Mouse (Mus musculus) kidney, adult 2 months (tissue): ENCODE results near the gene Acvr1c. TPM values are rescaled to one million over a fixed set of nuclear protein-coding genes. Genes with fewer than 3 reads are reported as not detected.

Source experiments
- DNase-seq: peaks from one replicate; pipeline ENCODE4 v3.0.0; 2021
- H3K27ac ChIP-seq: fragments of 200-500 bp; 2 replicates; pipeline ENCODE4 v1.5.1; 2012; ENCODE audit warnings: low read depth, low read length, control low read depth, inconsistent platforms; ENCODE audit not compliant: insufficient read depth
- H3K27me3 ChIP-seq: fragments of 200-500 bp; replicated peaks from 2 replicates; pipeline ENCODE4 v1.6.1; 2012; ENCODE audit warnings: mild to moderate bottlenecking, moderate library complexity, low read length, inconsistent platforms; ENCODE audit not compliant: control insufficient read depth, insufficient read depth
- H3K36me3 ChIP-seq: fragments of 200-500 bp; 2 replicates; pipeline ENCODE4 v1.6.1; 2012; ENCODE audit warnings: mild to moderate bottlenecking, moderate library complexity, low read length, inconsistent platforms; ENCODE audit not compliant: control insufficient read depth, insufficient read depth
- H3K4me1 ChIP-seq: fragments of 200-500 bp; 2 replicates; pipeline ENCODE4 v1.6.1; 2011; ENCODE audit warnings: low read length; ENCODE audit not compliant: control insufficient read depth, insufficient read depth
- H3K4me3 ChIP-seq: fragments of 200-500 bp; 2 replicates; pipeline ENCODE4 v1.5.1; 2011; ENCODE audit warnings: mild to moderate bottlenecking, low read depth, low read length, control low read depth; ENCODE audit not compliant: insufficient read depth
- CTCF ChIP-seq: fragments of 200-500 bp; conservative IDR thresholded peaks from 2 replicates; pipeline ENCODE4 v1.5.1; 2011; ENCODE audit warnings: low read depth, mild to moderate bottlenecking, control low read depth, low read length, moderate library complexity, mixed read lengths; ENCODE audit not compliant: insufficient read depth, insufficient read length
- POLR2A ChIP-seq: fragments of 200-500 bp; IDR thresholded peaks from one replicate; pipeline ENCODE4 v1.6.1; 2011; ENCODE audit warnings: low read depth, low read length, control low read depth
- WGBS: fragments of 180-500 bp; shearing (Covaris S2); methylation state at CpG from one replicate; pipeline ENCODE4 v1.1.7; 2018; 5-methylcytosine and 5-hydroxymethylcytosine counted together
- polyA plus RNA-seq: library from polyadenylated mRNA; depleted of rRNA; stranded (reverse); fragments of >200 nt; gene quantifications from 2 replicates; pipeline ENCODE4 v1.2.3, GENCODE M21; 2012

Acvr1c gene
- polyA plus RNA-seq, 1 experiment, result 1.6 TPM

DNA sequence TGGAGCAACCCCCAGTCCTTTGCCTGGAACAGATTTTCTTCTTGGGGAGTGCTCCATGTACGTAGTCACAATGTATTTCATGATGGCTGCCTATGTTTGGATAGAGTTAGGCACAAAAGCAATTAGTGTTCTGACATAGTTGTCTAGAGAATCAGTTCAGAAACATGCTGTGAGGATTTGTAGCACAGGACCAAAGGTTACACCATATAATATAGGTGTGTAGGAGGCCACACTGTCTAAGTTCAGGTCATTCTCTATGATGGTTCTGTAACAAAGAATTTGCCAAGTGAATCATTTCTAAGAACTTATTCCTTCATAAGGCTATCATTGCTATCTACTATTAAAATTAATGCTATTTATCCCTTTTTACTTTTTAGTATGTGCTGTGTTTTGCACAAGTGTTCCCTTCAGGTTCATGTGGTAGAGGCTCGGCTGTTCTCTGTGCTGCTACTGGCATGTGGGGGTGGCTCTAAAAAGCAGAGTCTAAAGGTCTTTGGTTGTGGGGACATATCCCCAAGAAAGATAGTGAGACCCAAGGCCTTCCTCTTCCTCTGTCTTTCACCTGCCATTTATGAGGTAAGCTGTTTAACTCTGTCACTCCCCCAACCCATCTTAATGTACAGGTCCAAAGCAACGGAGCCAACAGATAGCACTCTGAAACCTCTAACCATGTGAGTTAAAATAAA lies 3.8 kb upstream of the Acvr1c start:
- TF ChIP-seq CTCF, result no peak

GRCm38 (mm10) chr2:58358132-58358460 lies 401 bp upstream of the Acvr1c start:
- H3K27ac ChIP-seq, result no peak overlapping the region
- H3K4me1 ChIP-seq, result 0 out of 2 replicates have a peak, but pooled peaks cover 5% of the 10 kb centered on the region
- WGBS, result 25% methylated on average over 3 of the region's 3 CpGs
- TF ChIP-seq POLR2A (no peak), CTCF (no peak)
- no peak overlapping the region for H3K4me3 ChIP-seq
- H3K36me3 ChIP-seq, result no peaks in the 10 kb centered on the region
- peaks cover 2% of the 10 kb centered on the region; the same call in 1 of the 2 replicates for H3K27me3 ChIP-seq
- DNase-seq, result no peak

More for the DNA sequence above, 3.8 kb upstream of the Acvr1c start:
- WGBS, result 93% methylated on average over 3 of the region's 3 CpGs
- no peak for DNase-seq
- Histone ChIP-seq H3K4me1 (0 out of 2 replicates have a peak, but pooled peaks cover 5% of the 10 kb centered on the region), H3K27ac (no peak overlapping the region), H3K36me3 (no peaks in the 10 kb centered on the region), H3K27me3 (peaks cover 2% of the 10 kb centered on the region; the same call in 1 of the 2 replicates), H3K4me3 (no peak overlapping the region)

DNA sequence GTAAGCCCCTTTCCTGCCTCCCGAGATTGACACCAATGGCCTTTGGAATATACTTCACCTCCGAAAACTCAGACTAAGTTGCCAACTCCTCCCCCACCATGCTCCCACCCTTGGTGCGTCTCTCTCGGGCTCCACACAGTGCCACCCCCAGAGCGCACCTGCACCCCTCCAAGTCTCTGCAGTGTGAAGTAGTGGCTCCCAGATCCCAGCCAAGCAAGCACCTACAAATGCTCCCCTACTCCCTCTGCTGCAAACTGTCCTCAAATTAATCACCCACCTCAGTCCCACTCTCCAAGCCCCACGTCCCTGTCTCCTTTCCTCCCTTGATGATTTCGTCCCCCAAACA lies 654 bp downstream of the Acvr1c start:
- Histone ChIP-seq H3K4me1 (0 out of 2 replicates have a peak, but pooled peaks cover 5% of the 10 kb centered on the region), H3K4me3 (peak overlapping the region; percentile 40), H3K27me3 (peaks cover 2% of the 10 kb centered on the region; the same call in 1 of the 2 replicates), H3K36me3 (no peaks in the 10 kb centered on the region), H3K27ac (no peak overlapping the region)
- 1% methylated on average over 7 of the region's 7 CpGs for WGBS
- TF ChIP-seq CTCF (no peak), POLR2A (no peak)
- DNase-seq, result no peak

DNA sequence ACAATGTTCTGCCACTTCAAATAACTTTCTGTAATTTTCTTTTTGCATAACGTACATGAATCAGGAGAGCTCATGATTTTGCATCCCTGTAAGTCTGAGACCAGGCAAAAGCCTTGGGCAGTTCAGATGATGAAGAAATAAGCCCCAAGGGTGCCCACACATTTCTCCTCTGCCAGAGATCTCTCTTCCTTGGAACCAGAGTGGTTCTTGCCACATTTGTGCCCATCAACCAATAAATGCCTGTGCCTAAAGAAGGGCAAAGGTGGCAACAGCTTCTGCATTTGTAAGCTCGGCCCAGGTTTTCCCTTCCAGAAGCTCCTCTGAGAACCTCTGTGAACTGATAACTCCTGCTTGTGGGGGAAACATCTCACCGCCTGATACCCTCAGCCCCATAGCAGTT lies 3.3 kb downstream of the Acvr1c start:
- peak; percentile 7 for DNase-seq
- H3K27ac ChIP-seq, result no peak overlapping the region
- no peaks in the 10 kb centered on the region for H3K36me3 ChIP-seq
- WGBS, result 85% methylated on average over 3 of the region's 3 CpGs
- H3K27me3 ChIP-seq, result peaks cover 2% of the 10 kb centered on the region; the same call in 1 of the 2 replicates
- 0 out of 2 replicates have a peak, but pooled peaks cover 5% of the 10 kb centered on the region for H3K4me1 ChIP-seq
- TF ChIP-seq POLR2A, result no peak
- TF ChIP-seq CTCF, result no peak
- no peak overlapping the region for H3K4me3 ChIP-seq

DNA sequence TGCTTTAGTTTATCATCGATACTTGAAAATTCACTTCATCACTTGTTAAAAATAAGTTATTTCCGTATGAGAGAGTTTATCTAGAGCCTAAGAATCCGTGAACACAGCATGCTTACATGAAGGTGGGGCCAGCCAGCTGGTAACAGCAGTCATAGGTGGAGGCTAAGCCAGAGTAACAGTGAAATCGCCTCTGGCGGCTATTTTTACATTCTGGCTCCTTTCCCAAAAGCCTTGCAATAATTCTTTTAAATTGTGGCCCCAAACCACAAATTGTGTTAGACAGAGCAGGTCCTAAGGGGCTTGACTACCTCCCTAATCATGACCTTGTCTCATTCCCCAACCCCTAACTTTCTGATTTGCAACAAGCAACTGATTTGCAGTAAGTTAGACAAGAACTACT lies 4.8 kb downstream of the Acvr1c start:
- DNase-seq, result peak; percentile 2

GRCm38 (mm10) chr2:58350657-58351056 lies 7.0 kb downstream of the Acvr1c start:
- TF ChIP-seq CTCF, result no peak
- no peak for TF ChIP-seq POLR2A
- no peaks in the 10 kb centered on the region for H3K4me1 ChIP-seq
- no peaks in the 10 kb centered on the region for H3K27me3 ChIP-seq
- H3K4me3 ChIP-seq, result no peak overlapping the region
- no peaks in the 10 kb centered on the region for H3K36me3 ChIP-seq
- H3K27ac ChIP-seq, result no peak overlapping the region
- DNase-seq, result no peak
- WGBS, result 87% methylated on average over 2 of the region's 2 CpGs

More for the DNA sequence above, 4.8 kb downstream of the Acvr1c start:
- TF ChIP-seq CTCF (no peak), POLR2A (no peak)
- no peak overlapping the region for H3K4me3 ChIP-seq
- no peaks in the 10 kb centered on the region for H3K36me3 ChIP-seq
- no peaks in the 10 kb centered on the region for H3K27me3 ChIP-seq
- 0 out of 2 replicates have a peak, but pooled peaks cover 5% of the 10 kb centered on the region for H3K4me1 ChIP-seq
- no peak overlapping the region for H3K27ac ChIP-seq
- WGBS, result 64% methylated on average over 5 of the region's 5 CpGs

DNA sequence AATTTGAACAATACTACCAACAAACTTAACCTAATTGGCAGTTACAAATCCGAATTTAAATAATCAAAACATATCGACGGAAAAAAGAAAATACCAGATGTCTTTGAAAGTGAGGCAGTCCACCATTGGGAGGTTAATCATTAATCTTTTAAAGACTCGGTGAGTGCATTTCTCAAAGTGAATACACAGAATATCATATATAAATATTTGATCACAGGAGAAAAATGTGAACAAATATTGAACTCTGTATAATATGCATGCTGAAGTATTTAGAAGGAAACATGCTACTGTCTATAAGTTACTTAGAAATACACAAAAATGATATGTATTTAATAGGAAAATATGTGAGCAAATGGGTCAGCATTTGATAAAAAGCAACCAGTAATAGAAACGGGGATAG lies 21.0 kb downstream of the Acvr1c start:
- no peaks in the 10 kb centered on the region for H3K27me3 ChIP-seq
- no peak for DNase-seq
- no peaks in the 10 kb centered on the region for H3K4me1 ChIP-seq
- WGBS, result 57% methylated on average over 5 of the region's 5 CpGs
- H3K4me3 ChIP-seq, result no peak overlapping the region
- H3K27ac ChIP-seq, result no peak overlapping the region
- H3K36me3 ChIP-seq, result no peaks in the 10 kb centered on the region
- TF ChIP-seq POLR2A (no peak), CTCF (no peak)

DNA sequence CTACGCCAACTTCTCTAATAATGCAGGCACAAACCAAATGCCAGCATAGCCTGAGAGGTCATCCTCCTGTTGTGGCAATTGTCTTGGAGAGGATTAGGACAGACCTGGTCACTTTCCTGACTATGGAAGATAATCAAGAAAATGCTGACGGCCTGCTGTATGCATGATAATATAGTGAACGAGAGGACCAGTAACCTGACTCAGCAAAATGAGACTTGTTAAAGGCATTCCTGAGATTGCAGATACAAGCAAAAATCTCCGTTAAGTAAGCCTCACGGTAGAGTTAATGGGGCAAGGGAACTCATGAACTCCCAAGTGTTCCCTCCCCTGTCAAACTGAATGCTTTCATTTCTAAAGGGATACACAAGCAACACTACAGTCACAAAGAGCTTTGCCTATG lies 28.1 kb downstream of the Acvr1c start:
- 69% methylated on average over 5 of the region's 5 CpGs for WGBS
- TF ChIP-seq POLR2A (no peak), CTCF (no peak)
- Histone ChIP-seq H3K27ac (no peak overlapping the region), H3K4me3 (no peak overlapping the region), H3K4me1 (no peaks in the 10 kb centered on the region), H3K27me3 (no peaks in the 10 kb centered on the region), H3K36me3 (no peaks in the 10 kb centered on the region)
- no peak for DNase-seq
